Mouse (Mus musculus): Measurements from ENCODE around the gene Ubtf. TPM values are rescaled to one million over a fixed set of nuclear protein-coding genes. Genes with fewer than 3 reads are reported as not detected.
A peak's percentile ranks its signal among the peaks of the same experiment; 100 is the strongest.

The Ubtf gene
- 77.5 and 82.2 TPM in 2 replicates for total RNA-seq (2015; ENCODE audit: low replicate concordance)
- 281 and 468 TPM in 2 replicates for total RNA-seq (2017; ENCODE audit: low replicate concordance)

GRCm38 (mm10) chr11:102319410-102319792 lies at the start of gene Ubtf:
Gene Ubtf (minus strand): TSS chr11:102319742.
- ATAC-seq (replicated peaks; ENCODE audit: low FRiP score, poor library complexity, severe bottlenecking) = peak; percentile 60

- ATAC-seq (replicated peaks; ENCODE audit: low FRiP score, poor library complexity, severe bottlenecking) = no peak
Observed at GRCm38 (mm10) chr11:102369263-102369662, 49.7 kb upstream of the Ubtf start.

- no peak for ATAC-seq (replicated peaks; ENCODE audit: low FRiP score, poor library complexity, severe bottlenecking)
Observed at GRCm38 (mm10) chr11:102368347-102368746, 48.8 kb upstream of the Ubtf start.

GRCm38 (mm10) chr11:102367504-102368280 lies 48.1 kb upstream of the Ubtf start:
- no peak for ATAC-seq (replicated peaks; ENCODE audit: low FRiP score, poor library complexity, severe bottlenecking)

GRCm38 (mm10) chr11:102366103-102366502 lies 46.6 kb upstream of the Ubtf start, which contains the start of gene Slc4a1:
Gene Slc4a1 (minus strand): TSS chr11:102366203.
- ATAC-seq (replicated peaks; ENCODE audit: low FRiP score, poor library complexity, severe bottlenecking) = 0 out of 2 replicates have a peak, but pooled peaks have one; percentile 1

- peak; percentile 15 for ATAC-seq (replicated peaks; ENCODE audit: low FRiP score, poor library complexity, severe bottlenecking)
Observed at GRCm38 (mm10) chr11:102365699-102366098, 46.2 kb upstream of the Ubtf start.

GRCm38 (mm10) chr11:102364570-102365371 lies 45.2 kb upstream of the Ubtf start:
- peak; percentile 58 for ATAC-seq (replicated peaks; ENCODE audit: low FRiP score, poor library complexity, severe bottlenecking)

GRCm38 (mm10) chr11:102363623-102364022 lies 44.1 kb upstream of the Ubtf start:
- ATAC-seq (replicated peaks; ENCODE audit: low FRiP score, poor library complexity, severe bottlenecking) = peak; percentile 62

- no peak for ATAC-seq (replicated peaks; ENCODE audit: low FRiP score, poor library complexity, severe bottlenecking)
Observed at GRCm38 (mm10) chr11:102361776-102362495, 42.4 kb upstream of the Ubtf start.

GRCm38 (mm10) chr11:102358365-102358764 lies 38.8 kb upstream of the Ubtf start:
- ATAC-seq (replicated peaks; ENCODE audit: low FRiP score, poor library complexity, severe bottlenecking) = no peak

- ATAC-seq (replicated peaks; ENCODE audit: low FRiP score, poor library complexity, severe bottlenecking) = no peak
Observed at GRCm38 (mm10) chr11:102356636-102357350, 37.3 kb upstream of the Ubtf start.

GRCm38 (mm10) chr11:102356190-102356589 lies 36.6 kb upstream of the Ubtf start:
- no peak for ATAC-seq (replicated peaks; ENCODE audit: low FRiP score, poor library complexity, severe bottlenecking)

- no peak for ATAC-seq (replicated peaks; ENCODE audit: low FRiP score, poor library complexity, severe bottlenecking)
Observed at GRCm38 (mm10) chr11:102355501-102355900, 36.0 kb upstream of the Ubtf start.

GRCm38 (mm10) chr11:102353021-102353431 lies 33.5 kb upstream of the Ubtf start:
- no peak for ATAC-seq (replicated peaks; ENCODE audit: low FRiP score, poor library complexity, severe bottlenecking)

- ATAC-seq (replicated peaks; ENCODE audit: low FRiP score, poor library complexity, severe bottlenecking) = no peak
Observed at GRCm38 (mm10) chr11:102352378-102352777, 32.8 kb upstream of the Ubtf start.

GRCm38 (mm10) chr11:102350981-102351523 lies 31.5 kb upstream of the Ubtf start:
- no peak for ATAC-seq (replicated peaks; ENCODE audit: low FRiP score, poor library complexity, severe bottlenecking)

- no peak for ATAC-seq (replicated peaks; ENCODE audit: low FRiP score, poor library complexity, severe bottlenecking)
Observed at GRCm38 (mm10) chr11:102350416-102350815, 30.9 kb upstream of the Ubtf start.

- peak; percentile 2; the same call in 1 of the 2 replicates for ATAC-seq (replicated peaks; ENCODE audit: low FRiP score, poor library complexity, severe bottlenecking)
Observed at GRCm38 (mm10) chr11:102349189-102349954, 29.8 kb upstream of the Ubtf start.
